Mouse (Mus musculus) liver, postnatal 0 days (tissue): ENCODE data around the gene Nat8f4.

Source experiments
- CTCF ChIP-seq: sonication (generic); IDR thresholded peaks from 2 replicates; pipeline ENCODE4 v1.5.1; 2016; ENCODE audit warnings: antibody characterized with exemption, low read depth
- EP300 ChIP-seq: IDR thresholded peaks from 2 replicates; pipeline ENCODE4 v1.6.1; 2016; ENCODE audit warnings: antibody characterized with exemption, low read depth, mild to moderate bottlenecking

GRCm38 (mm10) chr6:85938701-85939100 is 34.0 kb upstream of the Nat8f4 start:
- TF ChIP-seq CTCF (no peak), EP300 (no peak)
